Mouse (Mus musculus) erythroblast, embryonic 14.5 days (primary cell): ENCODE measurements around the gene Podxl.
A peak's percentile ranks its signal among the peaks of the same experiment; 100 is the strongest.

Experiments used
- GATA1 ChIP-seq: IDR thresholded peaks from 2 replicates; pipeline ENCODE4 v1.6.1; 2012; ENCODE audit warnings: low read length, inconsistent platforms, mixed read lengths
- TAL1 ChIP-seq: IDR thresholded peaks from 3 replicates; pipeline ENCODE4 v1.6.1; 2012; ENCODE audit warnings: low read length, inconsistent platforms, mixed read lengths

GRCm38 (mm10) chr6:31519001-31519471, 44.7 kb downstream of the Podxl start:
- peak; percentile 41; the same call in 1 of the 3 replicates for TF ChIP-seq TAL1
- TF ChIP-seq GATA1: no peak; the same call in 1 of the 2 replicates
